Comparison of ENCODE assay signal across 28 mouse cellular contexts in the genomic region with DNA sequence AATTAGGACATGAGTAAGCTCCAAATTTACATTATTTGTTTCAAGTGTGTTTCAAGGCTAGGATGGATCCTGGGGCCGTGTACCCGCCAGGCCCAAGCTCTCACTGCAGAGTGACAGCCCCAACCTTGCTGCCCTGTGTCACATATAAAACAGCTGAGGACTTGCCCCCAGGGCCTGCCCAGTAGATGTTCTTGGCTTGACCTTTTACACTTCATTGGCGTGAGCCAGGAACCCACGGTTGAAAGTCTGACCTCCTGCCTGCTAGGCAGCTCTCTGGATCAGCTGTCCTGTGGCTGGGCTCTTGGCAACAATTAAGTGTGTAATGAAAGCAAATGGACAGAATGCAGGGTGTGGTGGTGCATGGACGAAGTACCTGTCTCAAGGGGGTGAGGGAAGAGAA. TPM values are rescaled to one million over a fixed set of nuclear protein-coding genes. Genes with fewer than 3 reads are reported as not detected.
DNase-seq lines count a peak whose midpoint lies in the region; ATAC-seq and TF ChIP-seq lines count a peak whose summit lies in the region.
"Had no signal": no experiment of that assay in that cellular context is flagged by ENCODE, and none has a peak within 500 bp of the region (broad histone marks: within the 10 kb centered on the region; RNA-seq: fewer than 3 reads in every experiment).

No protein-coding gene starts in this region.

- H3K4me1 ChIP-seq in heart, embryonic 14.5 days (ENCODE audit: control insufficient read depth in 2 of 2, insufficient read depth in 2 of 2, low read length in 2 of 2) = peaks cover 8 to 19% of the 10 kb centered on the region in 2 experiments
- H3K4me1 ChIP-seq in liver, adult 2 months (ENCODE audit: control insufficient read depth, insufficient read depth, low read length) = peaks cover 18% of the 10 kb centered on the region
- peaks cover 8% of the 10 kb centered on the region for H3K4me1 ChIP-seq in midbrain, embryonic 16.5 days (ENCODE audit: control insufficient read depth, insufficient read depth, low read length)

- H3K4me3 ChIP-seq in heart, embryonic 14.5 days (ENCODE audit: control insufficient read depth in 1 of 2, insufficient read depth in 1 of 2, low read depth in 1 of 2, low read length in 2 of 2) = no peak overlapping the region
- no peak overlapping the region for H3K4me3 ChIP-seq in liver, adult 2 months (ENCODE audit: insufficient read depth, low read depth, low read length)
- no peak overlapping the region for H3K4me3 ChIP-seq in midbrain, embryonic 16.5 days (ENCODE audit: low read depth, low read length)
- H3K4me3 ChIP-seq: intestine, embryonic 15.5 days; midbrain, embryonic 12.5 days had no signal

- no peak overlapping the region for H3K4me2 ChIP-seq in heart, embryonic 14.5 days (ENCODE audit: low read length)
- H3K4me2 ChIP-seq in midbrain, embryonic 16.5 days (ENCODE audit: low read length) = no peak overlapping the region
- H3K4me2 ChIP-seq: heart, embryonic 11.5 days; hindbrain, embryonic 14.5 days; intestine, embryonic 15.5 days; midbrain, embryonic 12.5 days had no signal

- no peak for ATAC-seq in heart, embryonic 14.5 days (ENCODE audit: insufficient number of reproducible peaks, insufficient read depth, low FRiP score, low read depth)
- ATAC-seq in midbrain, embryonic 16.5 days = no peak
- ATAC-seq: CD4-positive, CD25-positive, alpha-beta regulatory T cell, adult 4 months; forebrain, embryonic 16.5 days; intestine, embryonic 15.5 days had no signal

- peaks cover 11% of the 10 kb centered on the region; the same call in 1 of the 2 replicates for H3K79me2 ChIP-seq in liver, adult 2 months (ENCODE audit: control insufficient read depth, insufficient read depth, low read length)

- no peak overlapping the region for H3K27ac ChIP-seq in heart, embryonic 14.5 days (replicated peaks in 1 of 2; ENCODE audit: control insufficient read depth in 1 of 2, insufficient read depth in 1 of 2, low read depth in 2 of 2, low read length in 2 of 2)
- H3K27ac ChIP-seq in liver, adult 2 months (replicated peaks; ENCODE audit: insufficient read depth, low read depth, low read length) = no peak overlapping the region
- no peak overlapping the region for H3K27ac ChIP-seq in midbrain, embryonic 16.5 days (ENCODE audit: low read length)
- H3K27ac ChIP-seq: hindbrain, embryonic 14.5 days; intestine, embryonic 15.5 days; liver, embryonic 14.5 days; macrophage; midbrain, embryonic 12.5 days had no signal

- DNase-seq in adrenal gland, adult 2 months = peak; percentile 39
- DNase-seq in adrenal gland, adult 8-10 months = no peak
- no peak for DNase-seq in heart, adult 9 months (ENCODE audit: low spot score in 2 of 2)
- peak; percentile 91 for DNase-seq in liver, adult 2 months (ENCODE audit: extremely low read depth, low read depth, low spot score)
- no peak for DNase-seq in liver
- DNase-seq in gastrocnemius, postnatal 25 days = peak; percentile 63
- DNase-seq: cerebellum, adult 18-20 months; cerebellum, postnatal 25 days; embryo, embryonic 11 days; right cerebral cortex, postnatal 14 days; thymus, postnatal 4 days had no signal

- peak overlapping the region; percentile 39; the same call in 1 of the 2 replicates for H3K9ac ChIP-seq in heart, embryonic 14.5 days (ENCODE audit: low read length)
- no peak overlapping the region for H3K9ac ChIP-seq in liver, adult 2 months (ENCODE audit: low read depth, low read length)
- H3K9ac ChIP-seq in midbrain, embryonic 16.5 days (ENCODE audit: low read depth, low read length) = no peak overlapping the region
- H3K9ac ChIP-seq: hindbrain, embryonic 14.5 days; intestine, embryonic 15.5 days; liver, embryonic 14.5 days; midbrain, embryonic 12.5 days had no signal

- no peaks in the 10 kb centered on the region for H3K9me3 ChIP-seq in heart, embryonic 14.5 days (ENCODE audit: control insufficient read depth, low read length)
- no peaks in the 10 kb centered on the region for H3K9me3 ChIP-seq in midbrain, embryonic 16.5 days (replicated peaks; ENCODE audit: control insufficient read depth, low read length, poor library complexity, severe bottlenecking)
- H3K9me3 ChIP-seq: intestine, embryonic 15.5 days; midbrain, embryonic 12.5 days had no signal

- WGBS in heart, embryonic 14.5 days = 73% methylated on average over 5 of the region's 5 CpGs
- 25% methylated on average over 5 of the region's 5 CpGs for WGBS in liver, adult 2 months
- 76% methylated on average over 5 of the region's 5 CpGs for WGBS in midbrain, embryonic 16.5 days

- TF ChIP-seq POLR2A in liver, adult 2 months (IDR thresholded peaks at IDR 0.05; ENCODE audit: extremely low read depth, insufficient read depth, low read length) = no peak

- H3K27me3 ChIP-seq in heart, embryonic 14.5 days (ENCODE audit: control insufficient read depth, insufficient read depth, low read length) = no peaks in the 10 kb centered on the region
- no peaks in the 10 kb centered on the region for H3K27me3 ChIP-seq in liver, adult 2 months (ENCODE audit: control insufficient read depth, insufficient read depth, low read length)
- no peaks in the 10 kb centered on the region for H3K27me3 ChIP-seq in midbrain, embryonic 16.5 days (ENCODE audit: control insufficient read depth, insufficient read depth, low read depth, low read length)
- H3K27me3 ChIP-seq: intestine, embryonic 15.5 days; midbrain, embryonic 12.5 days had no signal

- H3K36me3 ChIP-seq in heart, embryonic 14.5 days (ENCODE audit: control insufficient read depth, insufficient read depth, low read length) = peaks cover 70% of the 10 kb centered on the region
- peaks cover 61% of the 10 kb centered on the region for H3K36me3 ChIP-seq in liver, adult 2 months (ENCODE audit: control insufficient read depth, insufficient read depth, low read length)
- peaks cover 26% of the 10 kb centered on the region for H3K36me3 ChIP-seq in midbrain, embryonic 16.5 days (ENCODE audit: control insufficient read depth, insufficient read depth, low read length)

- TF ChIP-seq CTCF in liver, adult 2 months (IDR thresholded peaks at IDR 0.05; ENCODE audit: low read depth, low read length) = no peak

RNA-seq across cellular contexts. Expression of gene Ldha, which starts 8.0 kb away (rescaled TPM):
- total RNA-seq in adrenal gland, adult 2 months (2021) = 100 to 1,000 TPM; 381 to 429 TPM
- polyA plus RNA-seq in adrenal gland, adult 2 months (2012; rRNA removed) = 178 and 230 TPM in 2 replicates
- total RNA-seq in adrenal gland, adult 8-10 months (2022) = 100 to 1,000 TPM; 146 to 275 (median 231) TPM
- polyA plus RNA-seq in heart, embryonic 14.5 days (2014; fragmentation: Nextera tagmentation; extraction: Ambion mirVana) = 3,024 and 3,145 TPM in 2 replicates
- total RNA-seq in liver, adult 2 months (2014; rRNA removed) = 442 and 520 TPM in 2 replicates
- polyA plus RNA-seq in liver, adult 2 months (2012; rRNA removed) = 594 and 718 TPM in 2 replicates
- 1,000 to 10,000 TPM; 2,738 to 2,745 TPM for total RNA-seq in gastrocnemius, postnatal 25 days (2021)
- polyA plus RNA-seq in midbrain, embryonic 16.5 days (2015; fragmentation: Nextera tagmentation; extraction: Ambion mirVana) = 596 and 701 TPM in 2 replicates

RNA-seq across cellular contexts. Expression of gene Ldhc, which starts 11.7 kb away (rescaled TPM):
- not detected for total RNA-seq in adrenal gland, adult 2 months (2021)
- polyA plus RNA-seq in adrenal gland, adult 2 months (2012; rRNA removed) = not detected in 2 replicates
- total RNA-seq in adrenal gland, adult 8-10 months (2022) = not detected
- polyA plus RNA-seq in heart, embryonic 14.5 days (2014; fragmentation: Nextera tagmentation; extraction: Ambion mirVana) = not detected in 2 replicates
- not detected in 2 replicates for total RNA-seq in liver, adult 2 months (2014; rRNA removed)
- polyA plus RNA-seq in liver, adult 2 months (2012; rRNA removed) = not detected in 2 replicates
- total RNA-seq in gastrocnemius, postnatal 25 days (2021) = not detected
- polyA plus RNA-seq in midbrain, embryonic 16.5 days (2015; fragmentation: Nextera tagmentation; extraction: Ambion mirVana) = 0.33 and 0.46 TPM in 2 replicates
- total RNA-seq: heart, postnatal 25 days; layer of hippocampus, postnatal 10 days; left cerebral cortex, adult 8-10 months; MEL had no signal
- polyA plus RNA-seq: CD4-positive, CD25-positive, alpha-beta regulatory T cell, adult 4 months; heart, embryonic 11.5 days; intestine, embryonic 15.5 days; large intestine, adult 2 months; macrophage; spleen, adult 2 months; stomach, embryonic 14.5 days had no signal

RNA-seq across cellular contexts. Expression of gene Gtf2h1, which starts 53.4 kb away (rescaled TPM):
- 10 to 100 TPM; 30.4 to 46.7 TPM for total RNA-seq in adrenal gland, adult 2 months (2021)
- 4.9 and 8.5 TPM in 2 replicates for polyA plus RNA-seq in adrenal gland, adult 2 months (2012; rRNA removed)
- 10 to 100 TPM; 32.0 to 41.3 (median 39.0) TPM for total RNA-seq in adrenal gland, adult 8-10 months (2022)
- 27.9 and 29.8 TPM in 2 replicates for polyA plus RNA-seq in heart, embryonic 14.5 days (2014; fragmentation: Nextera tagmentation; extraction: Ambion mirVana)
- 30.9 and 33.2 TPM in 2 replicates for total RNA-seq in liver, adult 2 months (2014; rRNA removed)
- polyA plus RNA-seq in liver, adult 2 months (2012; rRNA removed) = 6.3 and 6.7 TPM in 2 replicates
- 10 to 100 TPM; 13.0 to 15.3 TPM for total RNA-seq in gastrocnemius, postnatal 25 days (2021)
- 40.9 and 46.8 TPM in 2 replicates for polyA plus RNA-seq in midbrain, embryonic 16.5 days (2015; fragmentation: Nextera tagmentation; extraction: Ambion mirVana)

RNA-seq across cellular contexts. Expression of gene Hps5, which starts 53.4 kb away (rescaled TPM):
- total RNA-seq in adrenal gland, adult 2 months (2021) = 10 to 100 TPM; 20.1 to 23.9 TPM
- polyA plus RNA-seq in adrenal gland, adult 2 months (2012; rRNA removed) = 11.2 and 11.3 TPM in 2 replicates
- 10 to 100 TPM; 26.4 to 40.6 (median 34.7) TPM for total RNA-seq in adrenal gland, adult 8-10 months (2022)
- polyA plus RNA-seq in heart, embryonic 14.5 days (2014; fragmentation: Nextera tagmentation; extraction: Ambion mirVana) = 10.0 and 11.3 TPM in 2 replicates
- total RNA-seq in liver, adult 2 months (2014; rRNA removed) = 11.3 and 11.8 TPM in 2 replicates
- 7.3 and 9.0 TPM in 2 replicates for polyA plus RNA-seq in liver, adult 2 months (2012; rRNA removed)
- total RNA-seq in gastrocnemius, postnatal 25 days (2021) = 10 to 100 TPM in 1 of 2 experiments, 1 to 10 TPM in 1; 9.8 to 10.9 TPM
- 11.1 and 14.0 TPM in 2 replicates for polyA plus RNA-seq in midbrain, embryonic 16.5 days (2015; fragmentation: Nextera tagmentation; extraction: Ambion mirVana)

Comparison
In these comparisons a context has a peak if more than half of its experiments do, and no peak if none do; other contexts are left out.
1. DNase-seq: peak in adrenal gland, adult 2 months (single experiment), liver, adult 2 months (single experiment) and gastrocnemius, postnatal 25 days (single experiment); none in adrenal gland, adult 8-10 months (single experiment), heart, adult 9 months (0 of 2) and liver (single experiment).